Mouse (Mus musculus) ES-E14 (cell line): ENCODE measurements around the gene Stard7.

Source experiments
- CHD2 ChIP-seq: IDR thresholded peaks from 2 replicates; pipeline ENCODE4 v1.6.1; 2014; ENCODE audit warnings: mild to moderate bottlenecking, low read depth, low read length, inconsistent platforms
- HCFC1 ChIP-seq: IDR thresholded peaks from 2 replicates; pipeline ENCODE4 v1.6.1; 2012; ENCODE audit warnings: low read length, inconsistent platforms, borderline replicate concordance; ENCODE audit not compliant: insufficient read depth
- ZC3H11A ChIP-seq: IDR thresholded peaks from 2 replicates; pipeline ENCODE4 v1.6.1; 2012; ENCODE audit warnings: low read depth, mild to moderate bottlenecking, inconsistent platforms, low read length, borderline replicate concordance

GRCm38 (mm10) chr2:127322671-127323285 lies 52.8 kb downstream of the Stard7 start:
- TF ChIP-seq CHD2 (no peak), HCFC1 (no peak), ZC3H11A (no peak)
